Mouse (Mus musculus) adrenal gland, adult (tissue): ENCODE data around the gene Gm3417.
"Not testable (repeated sequence)": the region's sequence is repeated elsewhere in the genome, so short reads cannot be mapped to it uniquely, and the experiment has no call there.

Experiments used
- DNase-seq, 2 experiments: peaks; one replicate each; pipeline ENCODE4 v3.0.0; 2022 to 2023; ENCODE audit warnings: low spot score in 1 of 2; ENCODE audit not compliant: inconsistent age in 2 of 2

Gm3417 gene

DNA sequence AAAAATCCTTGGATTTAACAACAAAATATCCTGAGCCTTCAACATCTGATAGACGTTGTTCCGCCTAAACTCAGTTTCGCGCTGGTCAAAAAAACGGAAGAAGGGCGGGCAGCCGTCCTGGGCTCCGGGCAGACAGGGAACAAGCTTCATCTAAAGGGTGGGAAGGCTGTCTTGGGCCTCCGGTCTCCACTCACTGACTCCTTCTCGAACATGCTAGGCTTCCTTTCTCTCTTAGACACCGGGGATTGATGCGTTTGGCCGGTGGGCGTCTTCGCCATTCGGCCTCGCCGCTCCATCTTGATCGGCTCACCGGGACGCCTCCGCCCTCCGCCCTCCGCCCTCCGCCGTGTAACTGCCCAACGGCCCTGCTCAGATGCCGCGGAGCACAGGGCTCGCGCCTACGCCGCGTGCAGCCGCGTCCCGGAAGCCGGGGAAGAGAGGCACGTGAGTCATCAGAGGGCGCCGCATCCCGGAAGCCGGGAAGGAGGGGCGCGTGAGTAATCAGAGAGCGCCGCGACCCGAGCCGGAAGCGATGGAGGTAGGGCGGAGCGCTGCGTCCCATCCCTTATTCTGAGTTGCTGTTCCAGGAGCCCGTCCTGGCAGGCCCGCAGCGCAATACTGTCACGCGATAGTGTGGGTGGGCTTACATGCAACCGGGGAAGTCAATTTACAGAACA lies at the start of gene Gm3417, which contains the start of gene 9030025P20Rik:
Gm3417 (minus strand) TSS at position 429 of the 677 bp plus-strand sequence.
9030025P20Rik (plus strand) TSS at position 107 of the 677 bp plus-strand sequence.
- DNase-seq: not testable (repeated sequence)

DNA sequence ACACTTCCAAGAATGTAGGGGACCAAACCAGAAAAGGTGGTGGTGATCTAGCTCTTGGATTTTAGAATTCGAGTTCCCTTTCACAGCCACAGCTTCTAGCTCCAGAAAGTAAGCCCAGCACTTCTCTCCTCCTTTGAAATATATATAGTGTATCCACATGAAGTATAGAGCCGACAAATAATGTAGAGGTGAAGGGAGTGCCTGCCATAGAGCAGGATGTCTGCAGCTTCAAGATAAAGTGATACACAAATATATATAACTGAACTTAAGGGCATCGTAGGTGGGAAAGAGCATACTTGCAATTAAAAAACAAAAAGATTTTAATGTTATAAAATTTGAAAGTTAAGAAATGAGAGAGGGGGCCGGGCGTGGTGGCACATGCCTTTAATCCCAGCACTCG lies 46.9 kb upstream of the Gm3417 start:
- DNase-seq: not testable (repeated sequence)

DNA sequence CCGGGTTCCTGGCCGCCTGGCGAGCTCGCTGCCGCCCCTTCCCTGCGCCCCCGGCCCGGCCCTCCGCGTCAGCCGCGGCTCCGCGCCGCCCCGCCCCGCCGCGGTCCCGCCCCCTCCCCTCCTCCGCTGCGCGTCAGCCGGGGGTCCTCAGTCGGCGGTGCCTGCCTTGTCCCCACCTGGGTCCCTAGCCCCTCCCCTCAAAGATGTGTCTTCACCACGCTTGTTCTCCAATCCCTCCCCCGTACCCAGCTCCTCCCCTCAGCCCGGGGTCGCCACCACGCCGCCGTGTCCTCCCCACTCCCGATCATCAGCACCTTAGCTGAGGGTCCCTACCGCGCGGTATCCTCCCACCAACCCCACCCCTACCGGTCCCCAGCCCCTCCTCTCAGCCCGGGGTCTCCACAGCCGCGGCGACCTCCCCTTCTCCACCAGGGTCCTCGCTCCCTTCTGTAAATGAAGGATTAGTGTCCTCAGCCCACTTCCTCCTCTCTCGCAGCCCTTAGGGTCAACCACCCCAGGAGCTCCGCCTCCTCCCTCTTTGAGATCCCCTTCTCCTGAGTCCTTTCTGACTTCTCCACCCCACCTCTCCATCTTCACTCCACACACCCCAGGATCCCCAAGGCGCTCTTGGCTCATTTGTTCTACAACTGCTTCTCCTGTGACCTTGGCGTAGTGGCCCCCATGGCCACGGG lies 46.1 kb upstream of the Gm3417 start:
- DNase-seq: not testable (repeated sequence)

DNA sequence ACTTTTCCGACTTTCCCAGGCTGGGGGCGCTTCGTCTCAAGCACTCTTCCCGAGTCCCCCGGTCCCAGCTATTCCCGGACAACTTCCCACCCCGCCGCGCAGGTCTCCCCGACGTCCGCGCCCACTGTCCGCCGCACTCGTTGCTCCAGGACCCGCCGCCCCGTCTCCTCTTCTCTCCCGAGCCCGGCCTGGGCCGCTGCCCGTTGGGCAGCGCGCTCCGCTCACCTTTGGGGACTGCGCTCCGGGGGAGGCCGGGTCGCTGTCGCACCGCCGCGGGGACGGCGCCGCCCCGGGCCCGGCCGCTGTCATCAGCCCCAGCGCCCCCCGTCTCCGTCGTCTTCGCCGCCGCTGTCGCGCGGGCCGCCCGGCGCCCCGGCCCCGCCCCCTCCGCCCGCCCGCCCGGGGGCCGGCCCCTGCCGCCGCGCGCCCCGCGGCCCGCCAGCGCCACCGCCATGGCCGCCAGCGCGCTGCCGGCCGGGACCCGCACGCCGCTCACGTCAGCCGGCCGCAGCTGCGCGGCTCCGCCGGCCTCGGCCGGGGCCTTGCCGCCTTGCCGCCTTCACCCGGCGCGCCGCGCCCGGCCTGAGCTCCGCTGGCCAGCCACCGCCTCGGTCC lies 45.4 kb upstream of the Gm3417 start:
- DNase-seq: not testable (repeated sequence)

DNA sequence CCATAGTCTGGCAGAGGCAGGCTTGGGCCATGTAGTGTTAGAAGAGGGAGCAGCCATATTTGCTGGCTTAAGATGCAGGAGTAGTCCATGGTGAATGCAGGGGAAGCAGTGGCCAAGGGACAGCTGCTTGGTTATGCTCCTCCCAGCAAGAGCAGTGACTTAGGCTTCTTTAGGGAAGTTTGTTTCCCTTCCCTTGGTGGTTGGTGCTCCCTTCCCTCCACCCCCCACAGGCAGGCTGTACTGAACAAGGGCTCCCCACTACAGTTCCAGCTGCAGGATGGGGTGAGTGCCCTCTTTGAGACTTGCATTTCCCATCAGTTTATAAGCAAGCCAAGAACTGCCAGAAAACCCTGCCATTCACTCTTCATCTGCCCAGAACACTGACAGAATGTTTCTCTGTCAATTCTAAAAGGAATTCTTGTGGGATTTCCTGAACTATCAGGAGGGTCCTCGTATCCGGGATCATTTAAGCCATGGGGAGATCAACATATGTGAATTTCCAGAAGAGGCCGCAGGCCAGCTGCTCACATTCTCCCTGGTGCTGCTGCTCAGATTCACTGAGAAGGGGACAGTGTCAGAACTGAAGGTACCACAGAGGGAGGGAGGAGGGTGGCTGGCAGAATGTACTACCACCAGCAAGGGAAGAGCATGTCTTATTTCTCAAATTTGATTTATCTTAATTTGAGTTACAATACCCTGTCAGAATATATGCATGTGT lies 43.1 kb upstream of the Gm3417 start:
- peak in 1 of 2 experiments; percentile 23 for DNase-seq

DNA sequence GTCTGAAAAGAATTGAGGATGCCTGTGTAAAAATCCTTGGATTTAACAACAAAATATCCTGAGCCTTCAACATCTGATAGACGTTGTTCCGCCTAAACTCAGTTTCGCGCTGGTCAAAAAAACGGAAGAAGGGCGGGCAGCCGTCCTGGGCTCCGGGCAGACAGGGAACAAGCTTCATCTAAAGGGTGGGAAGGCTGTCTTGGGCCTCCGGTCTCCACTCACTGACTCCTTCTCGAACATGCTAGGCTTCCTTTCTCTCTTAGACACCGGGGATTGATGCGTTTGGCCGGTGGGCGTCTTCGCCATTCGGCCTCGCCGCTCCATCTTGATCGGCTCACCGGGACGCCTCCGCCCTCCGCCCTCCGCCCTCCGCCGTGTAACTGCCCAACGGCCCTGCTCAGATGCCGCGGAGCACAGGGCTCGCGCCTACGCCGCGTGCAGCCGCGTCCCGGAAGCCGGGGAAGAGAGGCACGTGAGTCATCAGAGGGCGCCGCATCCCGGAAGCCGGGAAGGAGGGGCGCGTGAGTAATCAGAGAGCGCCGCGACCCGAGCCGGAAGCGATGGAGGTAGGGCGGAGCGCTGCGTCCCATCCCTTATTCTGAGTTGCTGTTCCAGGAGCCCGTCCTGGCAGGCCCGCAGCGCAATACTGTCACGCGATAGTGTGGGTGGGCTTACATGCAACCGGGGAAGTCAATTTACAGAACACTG lies 31.3 kb upstream of the Gm3417 start, which contains the start of gene Gm3435:
Gm3435 (plus strand) TSS at position 471 of the 708 bp plus-strand sequence.
- DNase-seq: not testable (repeated sequence)

DNA sequence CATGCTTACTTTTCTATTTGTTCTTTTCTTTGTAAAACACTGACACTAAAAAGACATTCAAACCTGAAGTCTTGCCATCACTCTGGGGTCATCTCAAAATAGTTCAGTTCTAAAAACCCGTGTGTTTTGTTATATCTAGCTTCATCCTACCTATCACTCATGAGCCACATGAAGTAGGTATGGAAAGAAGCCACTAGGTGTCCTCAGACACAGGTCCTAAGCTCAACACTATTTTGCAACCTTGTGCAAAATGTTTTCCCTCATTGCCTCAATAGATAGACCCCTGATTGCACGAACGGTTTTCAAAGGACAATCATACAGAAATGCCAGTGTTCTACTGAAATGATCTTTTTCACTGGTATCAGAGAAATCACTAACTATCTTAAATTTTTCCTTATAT lies 30.5 kb upstream of the Gm3417 start:
- DNase-seq: not testable (repeated sequence)

DNA sequence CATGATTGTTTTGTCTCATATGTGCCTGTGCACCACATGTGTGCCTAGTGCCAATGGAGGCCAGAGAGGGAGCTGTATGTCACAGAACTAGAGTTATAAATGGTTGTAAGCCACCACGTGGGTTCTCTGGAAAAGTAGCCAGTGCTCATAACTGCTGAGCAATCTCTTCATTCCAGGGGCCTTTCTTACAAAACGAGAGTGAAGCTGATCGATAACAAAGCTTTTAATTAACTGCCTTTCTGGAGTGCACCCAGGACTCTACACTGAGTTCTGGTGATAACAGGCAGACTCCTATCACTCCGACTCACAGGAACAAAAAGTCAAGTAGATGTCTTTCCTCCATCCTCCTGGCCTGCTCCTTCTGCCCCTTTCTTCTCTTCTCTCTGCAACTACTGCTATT lies 21.5 kb upstream of the Gm3417 start:
- not testable (repeated sequence) for DNase-seq

DNA sequence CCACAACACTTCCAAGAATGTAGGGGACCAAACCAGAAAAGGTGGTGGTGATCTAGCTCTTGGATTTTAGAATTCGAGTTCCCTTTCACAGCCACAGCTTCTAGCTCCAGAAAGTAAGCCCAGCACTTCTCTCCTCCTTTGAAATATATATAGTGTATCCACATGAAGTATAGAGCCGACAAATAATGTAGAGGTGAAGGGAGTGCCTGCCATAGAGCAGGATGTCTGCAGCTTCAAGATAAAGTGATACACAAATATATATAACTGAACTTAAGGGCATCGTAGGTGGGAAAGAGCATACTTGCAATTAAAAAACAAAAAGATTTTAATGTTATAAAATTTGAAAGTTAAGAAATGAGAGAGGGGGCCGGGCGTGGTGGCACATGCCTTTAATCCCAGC lies 15.6 kb upstream of the Gm3417 start:
- not testable (repeated sequence) for DNase-seq

DNA sequence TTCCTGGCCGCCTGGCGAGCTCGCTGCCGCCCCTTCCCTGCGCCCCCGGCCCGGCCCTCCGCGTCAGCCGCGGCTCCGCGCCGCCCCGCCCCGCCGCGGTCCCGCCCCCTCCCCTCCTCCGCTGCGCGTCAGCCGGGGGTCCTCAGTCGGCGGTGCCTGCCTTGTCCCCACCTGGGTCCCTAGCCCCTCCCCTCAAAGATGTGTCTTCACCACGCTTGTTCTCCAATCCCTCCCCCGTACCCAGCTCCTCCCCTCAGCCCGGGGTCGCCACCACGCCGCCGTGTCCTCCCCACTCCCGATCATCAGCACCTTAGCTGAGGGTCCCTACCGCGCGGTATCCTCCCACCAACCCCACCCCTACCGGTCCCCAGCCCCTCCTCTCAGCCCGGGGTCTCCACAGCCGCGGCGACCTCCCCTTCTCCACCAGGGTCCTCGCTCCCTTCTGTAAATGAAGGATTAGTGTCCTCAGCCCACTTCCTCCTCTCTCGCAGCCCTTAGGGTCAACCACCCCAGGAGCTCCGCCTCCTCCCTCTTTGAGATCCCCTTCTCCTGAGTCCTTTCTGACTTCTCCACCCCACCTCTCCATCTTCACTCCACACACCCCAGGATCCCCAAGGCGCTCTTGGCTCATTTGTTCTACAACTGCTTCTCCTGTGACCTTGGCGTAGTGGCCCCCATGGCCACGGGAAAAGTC lies 14.7 kb upstream of the Gm3417 start:
- DNase-seq: not testable (repeated sequence)

DNA sequence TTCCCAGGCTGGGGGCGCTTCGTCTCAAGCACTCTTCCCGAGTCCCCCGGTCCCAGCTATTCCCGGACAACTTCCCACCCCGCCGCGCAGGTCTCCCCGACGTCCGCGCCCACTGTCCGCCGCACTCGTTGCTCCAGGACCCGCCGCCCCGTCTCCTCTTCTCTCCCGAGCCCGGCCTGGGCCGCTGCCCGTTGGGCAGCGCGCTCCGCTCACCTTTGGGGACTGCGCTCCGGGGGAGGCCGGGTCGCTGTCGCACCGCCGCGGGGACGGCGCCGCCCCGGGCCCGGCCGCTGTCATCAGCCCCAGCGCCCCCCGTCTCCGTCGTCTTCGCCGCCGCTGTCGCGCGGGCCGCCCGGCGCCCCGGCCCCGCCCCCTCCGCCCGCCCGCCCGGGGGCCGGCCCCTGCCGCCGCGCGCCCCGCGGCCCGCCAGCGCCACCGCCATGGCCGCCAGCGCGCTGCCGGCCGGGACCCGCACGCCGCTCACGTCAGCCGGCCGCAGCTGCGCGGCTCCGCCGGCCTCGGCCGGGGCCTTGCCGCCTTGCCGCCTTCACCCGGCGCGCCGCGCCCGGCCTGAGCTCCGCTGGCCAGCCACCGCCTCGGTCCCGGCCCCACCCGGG lies 14.0 kb upstream of the Gm3417 start:
- DNase-seq: not testable (repeated sequence)

DNA sequence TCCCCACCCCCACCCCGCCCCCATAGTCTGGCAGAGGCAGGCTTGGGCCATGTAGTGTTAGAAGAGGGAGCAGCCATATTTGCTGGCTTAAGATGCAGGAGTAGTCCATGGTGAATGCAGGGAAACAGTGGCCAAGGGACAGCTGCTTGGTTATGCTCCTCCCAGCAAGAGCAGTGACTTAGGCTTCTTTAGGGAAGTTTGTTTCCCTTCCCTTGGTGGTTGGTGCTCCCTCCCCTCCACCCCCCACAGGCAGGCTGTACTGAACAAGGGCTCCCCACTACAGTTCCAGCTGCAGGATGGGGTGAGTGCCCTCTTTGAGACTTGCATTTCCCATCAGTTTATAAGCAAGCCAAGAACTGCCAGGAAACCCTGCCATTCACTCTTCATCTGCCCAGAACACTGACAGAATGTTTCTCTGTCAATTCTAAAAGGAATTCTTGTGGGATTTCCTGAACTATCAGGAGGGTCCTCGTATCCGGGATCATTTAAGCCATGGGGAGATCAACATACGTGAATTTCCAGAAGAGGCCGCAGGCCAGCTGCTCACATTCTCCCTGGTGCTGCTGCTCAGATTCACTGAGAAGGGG lies 11.6 kb upstream of the Gm3417 start:
- peak in 1 of 2 experiments; percentile 39 for DNase-seq

DNA sequence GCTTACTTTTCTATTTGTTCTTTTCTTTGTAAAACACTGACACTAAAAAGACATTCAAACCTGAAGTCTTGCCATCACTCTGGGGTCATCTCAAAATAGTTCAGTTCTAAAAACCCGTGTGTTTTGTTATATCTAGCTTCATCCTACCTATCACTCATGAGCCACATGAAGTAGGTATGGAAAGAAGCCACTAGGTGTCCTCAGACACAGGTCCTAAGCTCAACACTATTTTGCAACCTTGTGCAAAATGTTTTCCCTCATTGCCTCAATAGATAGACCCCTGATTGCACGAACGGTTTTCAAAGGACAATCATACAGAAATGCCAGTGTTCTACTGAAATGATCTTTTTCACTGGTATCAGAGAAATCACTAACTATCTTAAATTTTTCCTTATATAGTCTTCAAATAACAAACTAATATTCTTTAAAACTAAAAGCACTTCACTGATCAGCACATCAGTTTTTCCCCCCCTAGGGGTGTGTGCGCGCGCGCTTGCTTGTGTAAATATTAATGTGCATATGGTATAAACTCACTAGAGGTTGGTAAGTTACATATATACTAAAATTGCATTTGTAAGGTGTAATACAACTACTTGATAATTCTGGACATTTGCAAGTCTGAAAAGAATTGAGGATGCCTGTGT lies 750 bp downstream of the Gm3417 start:
- DNase-seq: peak in 1 of 2 experiments; percentile 23

DNA sequence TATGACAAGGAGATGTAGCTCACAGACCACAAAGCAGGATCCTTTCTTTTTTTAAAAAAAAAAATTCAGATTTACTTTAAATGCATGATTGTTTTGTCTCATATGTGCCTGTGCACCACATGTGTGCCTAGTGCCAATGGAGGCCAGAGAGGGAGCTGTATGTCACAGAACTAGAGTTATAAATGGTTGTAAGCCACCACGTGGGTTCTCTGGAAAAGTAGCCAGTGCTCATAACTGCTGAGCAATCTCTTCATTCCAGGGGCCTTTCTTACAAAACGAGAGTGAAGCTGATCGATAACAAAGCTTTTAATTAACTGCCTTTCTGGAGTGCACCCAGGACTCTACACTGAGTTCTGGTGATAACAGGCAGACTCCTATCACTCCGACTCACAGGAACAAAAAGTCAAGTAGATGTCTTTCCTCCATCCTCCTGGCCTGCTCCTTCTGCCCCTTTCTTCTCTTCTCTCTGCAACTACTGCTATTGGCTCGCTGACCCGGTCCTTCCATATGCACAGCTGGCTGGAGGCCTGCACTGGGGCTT lies 10.1 kb downstream of the Gm3417 start:
- DNase-seq: not testable (repeated sequence)

DNA sequence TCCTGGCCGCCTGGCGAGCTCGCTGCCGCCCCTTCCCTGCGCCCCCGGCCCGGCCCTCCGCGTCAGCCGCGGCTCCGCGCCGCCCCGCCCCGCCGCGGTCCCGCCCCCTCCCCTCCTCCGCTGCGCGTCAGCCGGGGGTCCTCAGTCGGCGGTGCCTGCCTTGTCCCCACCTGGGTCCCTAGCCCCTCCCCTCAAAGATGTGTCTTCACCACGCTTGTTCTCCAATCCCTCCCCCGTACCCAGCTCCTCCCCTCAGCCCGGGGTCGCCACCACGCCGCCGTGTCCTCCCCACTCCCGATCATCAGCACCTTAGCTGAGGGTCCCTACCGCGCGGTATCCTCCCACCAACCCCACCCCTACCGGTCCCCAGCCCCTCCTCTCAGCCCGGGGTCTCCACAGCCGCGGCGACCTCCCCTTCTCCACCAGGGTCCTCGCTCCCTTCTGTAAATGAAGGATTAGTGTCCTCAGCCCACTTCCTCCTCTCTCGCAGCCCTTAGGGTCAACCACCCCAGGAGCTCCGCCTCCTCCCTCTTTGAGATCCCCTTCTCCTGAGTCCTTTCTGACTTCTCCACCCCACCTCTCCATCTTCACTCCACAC lies 16.9 kb downstream of the Gm3417 start:
- DNase-seq: not testable (repeated sequence)

DNA sequence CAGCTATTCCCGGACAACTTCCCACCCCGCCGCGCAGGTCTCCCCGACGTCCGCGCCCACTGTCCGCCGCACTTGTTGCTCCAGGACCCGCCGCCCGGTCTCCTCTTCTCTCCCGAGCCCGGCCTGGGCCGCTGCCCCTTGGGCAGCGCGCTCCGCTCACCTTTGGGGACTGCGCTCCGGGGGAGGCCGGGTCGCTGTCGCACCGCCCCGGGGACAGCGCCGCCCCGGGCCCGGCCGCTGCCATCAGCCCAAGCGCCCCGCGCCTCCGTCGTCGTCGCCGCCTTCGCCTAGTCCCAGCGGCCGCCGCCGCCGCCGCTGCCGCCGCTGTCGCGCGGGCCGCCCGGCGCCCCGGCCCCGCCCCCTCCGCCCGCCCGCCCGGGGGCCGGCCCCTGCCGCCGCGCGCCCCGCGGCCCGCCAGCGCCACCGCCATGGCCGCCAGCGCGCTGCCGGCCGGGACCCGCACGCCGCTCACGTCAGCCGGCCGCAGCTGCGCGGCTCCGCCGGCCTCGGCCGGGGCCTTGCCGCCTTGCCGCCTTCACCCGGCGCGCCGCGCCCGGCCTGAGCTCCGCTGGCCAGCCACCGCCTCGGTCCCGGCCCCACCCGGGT lies 17.5 kb downstream of the Gm3417 start, which contains the start of gene Phf10:
Phf10 (minus strand) TSS at position 323 of the 606 bp plus-strand sequence.
- DNase-seq: peak; percentile 70 to 86

DNA sequence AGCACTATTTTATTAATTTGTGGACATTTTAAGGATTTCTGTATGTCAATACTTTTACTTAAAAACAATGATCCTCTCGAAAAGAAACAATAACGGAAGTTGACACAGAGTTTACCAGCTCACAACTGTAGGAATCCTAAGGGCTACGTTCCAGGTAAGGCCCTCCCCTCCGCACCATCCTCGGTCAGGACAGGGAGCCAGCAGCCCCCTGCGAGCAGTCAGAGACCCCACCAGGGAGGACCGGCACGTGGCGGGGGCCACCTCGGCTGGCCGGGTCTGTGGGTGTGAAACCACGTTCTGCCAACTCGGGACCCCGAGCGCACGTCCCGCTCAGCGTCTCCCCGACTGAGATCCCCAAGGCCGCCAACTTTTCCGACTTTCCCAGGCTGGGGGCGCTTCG lies 18.1 kb downstream of the Gm3417 start:
- peak in 1 of 2 experiments; percentile 55 for DNase-seq
